In genomic region chr9:32223739-32224529, GRCm38 (mm10) we compare ENCODE assay signal across 8 mouse cellular contexts.
DNase-seq lines count a peak whose midpoint lies in the region; ATAC-seq lines count a peak whose summit lies in the region.

No protein-coding gene starts in this region.

- no peak overlapping the region for H3K4me2 ChIP-seq in forebrain, embryonic 13.5 days
- H3K4me2 ChIP-seq in forebrain, embryonic 12.5 days, result no peak overlapping the region
- no peak overlapping the region for H3K4me2 ChIP-seq in embryonic facial prominence, embryonic 12.5 days (replicated peaks)

- 28% methylated on average over 5 of the region's 5 CpGs for WGBS in forebrain, embryonic 13.5 days
- WGBS in forebrain, embryonic 12.5 days, result 33% methylated on average over 5 of the region's 5 CpGs
- 48% methylated on average over 5 of the region's 5 CpGs for WGBS in embryonic facial prominence, embryonic 12.5 days

- ATAC-seq in forebrain, embryonic 13.5 days, result 0 out of 2 replicates have a peak, but pooled peaks have one; percentile 16
- ATAC-seq in forebrain, embryonic 12.5 days (ENCODE audit: low FRiP score), result no peak
- peak; percentile 80; the same call in 1 of the 2 replicates for ATAC-seq in embryonic facial prominence, embryonic 12.5 days (ENCODE audit: insufficient number of reproducible peaks, insufficient read depth, low FRiP score, low TSS enrichment)

- no peaks in the 10 kb centered on the region for H3K36me3 ChIP-seq in forebrain, embryonic 13.5 days (ENCODE audit: poor library complexity, severe bottlenecking)
- H3K36me3 ChIP-seq in forebrain, embryonic 12.5 days (replicated peaks), result no peaks in the 10 kb centered on the region
- no peaks in the 10 kb centered on the region for H3K36me3 ChIP-seq in embryonic facial prominence, embryonic 12.5 days

- intact Hi-C loops in gastrocnemius, postnatal 36 days (cut with DNase I), result no loop called here

- H3K4me3 ChIP-seq in forebrain, embryonic 13.5 days, result no peak overlapping the region
- no peak overlapping the region for H3K4me3 ChIP-seq in forebrain, embryonic 12.5 days (replicated peaks)
- no peak overlapping the region for H3K4me3 ChIP-seq in embryonic facial prominence, embryonic 12.5 days

- no peaks in the 10 kb centered on the region for H3K9me3 ChIP-seq in forebrain, embryonic 13.5 days (replicated peaks)
- no peaks in the 10 kb centered on the region for H3K9me3 ChIP-seq in forebrain, embryonic 12.5 days
- no peaks in the 10 kb centered on the region for H3K9me3 ChIP-seq in embryonic facial prominence, embryonic 12.5 days

- peaks cover 21% of the 10 kb centered on the region for H3K4me1 ChIP-seq in forebrain, embryonic 13.5 days
- H3K4me1 ChIP-seq in forebrain, embryonic 12.5 days, result peaks cover 17% of the 10 kb centered on the region
- peaks cover 19% of the 10 kb centered on the region; the same call in 1 of the 2 replicates for H3K4me1 ChIP-seq in embryonic facial prominence, embryonic 12.5 days

- peak; percentile 9 for DNase-seq in ZHBTc4 (ENCODE audit: low read depth, low spot score)
- DNase-seq in kidney, adult 8-10 months, result peak; percentile 72 to 90
- peak; percentile 52 for DNase-seq in lung, postnatal 14 days
- DNase-seq in urinary bladder, adult 18-20 months (ENCODE audit: low spot score in 2 of 2), result peak; percentile 58 to 84
- no peak for DNase-seq in gastrocnemius, postnatal 36 days

- H3K9ac ChIP-seq in forebrain, embryonic 13.5 days, result no peak overlapping the region
- no peak overlapping the region for H3K9ac ChIP-seq in forebrain, embryonic 12.5 days
- no peak overlapping the region for H3K9ac ChIP-seq in embryonic facial prominence, embryonic 12.5 days

- no peaks in the 10 kb centered on the region for H3K27me3 ChIP-seq in forebrain, embryonic 13.5 days
- H3K27me3 ChIP-seq in forebrain, embryonic 12.5 days, result no peaks in the 10 kb centered on the region
- no peaks in the 10 kb centered on the region for H3K27me3 ChIP-seq in embryonic facial prominence, embryonic 12.5 days

- H3K27ac ChIP-seq in forebrain, embryonic 13.5 days, result no peak overlapping the region
- no peak overlapping the region for H3K27ac ChIP-seq in forebrain, embryonic 12.5 days
- H3K27ac ChIP-seq in embryonic facial prominence, embryonic 12.5 days, result 0 out of 2 replicates have a peak overlapping the region, but pooled peaks have one; percentile 4

Comparison
In these comparisons a context has a peak if more than half of its experiments do, and no peak if none do; other contexts are left out.
1. DNase-seq: peak in ZHBTc4 (single experiment), kidney, adult 8-10 months (2 of 2), lung, postnatal 14 days (single experiment) and urinary bladder, adult 18-20 months (2 of 2); none in gastrocnemius, postnatal 36 days (0 of 2).